In genomic region chr9:106641346-106641745, GRCm38 (mm10) we compare ENCODE assay signal across 30 mouse cellular contexts. TPM values are rescaled to one million over a fixed set of nuclear protein-coding genes. Genes with fewer than 3 reads are reported as not detected.
DNase-seq lines count a peak whose midpoint lies in the region; TF ChIP-seq lines count a peak whose summit lies in the region.
"Had no signal": no experiment of that assay in that cellular context is flagged by ENCODE, and none has a peak within 500 bp of the region (broad histone marks: within the 10 kb centered on the region; RNA-seq: fewer than 3 reads in every experiment).

No protein-coding gene starts in this region.

- no peaks in the 10 kb centered on the region for H3K79me3 ChIP-seq in C2C12 (ENCODE audit: low read depth)

- no peak overlapping the region for H3K4me3 ChIP-seq in C2C12 (ENCODE audit: insufficient read depth, poor library complexity, severe bottlenecking)
- H3K4me3 ChIP-seq: embryonic facial prominence, embryonic 13.5 days; embryonic facial prominence, embryonic 15.5 days; erythroblast, embryonic 14.5 days; forebrain, embryonic 10.5 days; forebrain, embryonic 12.5 days had no signal

- no peaks in the 10 kb centered on the region for H3K36me3 ChIP-seq in C2C12 (ENCODE audit: control insufficient read depth, insufficient read depth)
- H3K36me3 ChIP-seq: embryonic facial prominence, embryonic 13.5 days; embryonic facial prominence, embryonic 15.5 days; forebrain, embryonic 10.5 days; forebrain, embryonic 12.5 days had no signal

- DNase-seq in retina, postnatal 1 day = peak; percentile 52
- DNase-seq in retina, embryonic 14.5 days (ENCODE audit: low spot score) = no peak
- peak; percentile 51 for DNase-seq in 3T3-L1 (ENCODE audit: low read depth, low spot score)
- no peak for DNase-seq in layer of hippocampus, postnatal 25 days (ENCODE audit: extremely low spot score in 1 of 2, low spot score in 1 of 2)
- DNase-seq in adrenal gland, adult 8-10 months = no peak
- no peak for DNase-seq in kidney, adult 8-10 months
- DNase-seq: adrenal gland, adult 2 months; adrenal gland, postnatal 14 days; adrenal gland, postnatal 36 days; B cell, adult 2 months; cerebellum, adult 11 months; cerebellum, adult 18-20 months; cerebellum, adult 8-10 months; cerebellum, adult 9-11 months; cerebellum, postnatal 14 days; cerebellum, postnatal 36 days; embryo, embryonic 11 days had no signal

- H3ac ChIP-seq in C2C12 (ENCODE audit: control insufficient read depth, insufficient read length, low read depth) = no peak overlapping the region

- no peaks in the 10 kb centered on the region for H3K79me2 ChIP-seq in C2C12 (ENCODE audit: control insufficient read depth, insufficient read depth)

- no peak for TF ChIP-seq CTCF in C2C12 (IDR thresholded peaks at IDR 0.05; ENCODE audit: control insufficient read depth, insufficient read depth, insufficient read length)

- peaks cover 29% of the 10 kb centered on the region for H3K27me3 ChIP-seq in C2C12 (ENCODE audit: control insufficient read depth, insufficient read depth, insufficient read length)
- H3K27me3 ChIP-seq: embryonic facial prominence, embryonic 13.5 days; embryonic facial prominence, embryonic 15.5 days; forebrain, embryonic 12.5 days had no signal

TF ChIP-seq in C2C12, 6 proteins besides CTCF, POLR2A, EP300 and RAD21:
- TF ChIP-seq MAX (IDR thresholded peaks at IDR 0.05) = no peak
- TF ChIP-seq CEBPB (IDR thresholded peaks at IDR 0.05; ENCODE audit: low read depth) = peak; percentile 73
- no peak for TF ChIP-seq FOSL1 (IDR thresholded peaks at IDR 0.05; ENCODE audit: insufficient read depth, low read length, poor library complexity, severe bottlenecking)

RNA-seq across cellular contexts. Expression of gene Grm2, which starts 14.5 kb away (rescaled TPM):
- not detected for polyA plus RNA-seq in C2C12 (2012; fragmentation: generic; extraction: Trizol)
- total RNA-seq in layer of hippocampus, postnatal 25 days (2021) = 10 to 100 TPM; 63.9 to 84.0 TPM
- not detected for total RNA-seq in adrenal gland, adult 8-10 months (2022)
- total RNA-seq: adrenal gland, adult 2 months; adrenal gland, postnatal 14 days; adrenal gland, postnatal 36 days; common myeloid progenitor, adult 5-6 weeks; MEL had no signal
- polyA plus RNA-seq: adrenal gland, adult 2 months; embryonic facial prominence, embryonic 15.5 days; erythroblast, embryonic 14.5 days had no signal

RNA-seq across cellular contexts. Expression of gene Iqcf6, which starts 15.0 kb away (rescaled TPM):
- not detected for polyA plus RNA-seq in C2C12 (2012; fragmentation: generic; extraction: Trizol)
- not detected for total RNA-seq in layer of hippocampus, postnatal 25 days (2021)
- total RNA-seq in adrenal gland, adult 8-10 months (2022) = not detected
- total RNA-seq: adrenal gland, adult 2 months; adrenal gland, postnatal 14 days; adrenal gland, postnatal 36 days; common myeloid progenitor, adult 5-6 weeks; ES-E14; MEL had no signal
- polyA plus RNA-seq: adrenal gland, adult 2 months; embryonic facial prominence, embryonic 11.5 days; embryonic facial prominence, embryonic 13.5 days; embryonic facial prominence, embryonic 15.5 days; erythroblast, embryonic 14.5 days; forebrain, embryonic 10.5 days; forebrain, embryonic 12.5 days; forebrain, embryonic 14.5 days; forebrain, embryonic 16.5 days; frontal cortex, adult 2 months had no signal

RNA-seq across cellular contexts. Expression of gene Tex264, which starts 44.4 kb away (rescaled TPM):
- polyA plus RNA-seq in C2C12 (2012; fragmentation: generic; extraction: Trizol) = 79.0 TPM
- total RNA-seq in layer of hippocampus, postnatal 25 days (2021) = 100 to 1,000 TPM; 102 to 104 TPM
- total RNA-seq in adrenal gland, adult 8-10 months (2022) = 100 to 1,000 TPM; 123 to 161 (median 141) TPM

Comparison
In these comparisons a context has a peak if more than half of its experiments do, and no peak if none do; other contexts are left out.
1. DNase-seq: peak in retina, postnatal 1 day (single experiment) and 3T3-L1 (single experiment); none in retina, embryonic 14.5 days (single experiment), layer of hippocampus, postnatal 25 days (0 of 2), adrenal gland, adult 8-10 months (single experiment) and kidney, adult 8-10 months (0 of 2).
2. RNA of gene Grm2, which starts 14.5 kb away (total RNA-seq): 63.9 to 84.0 TPM in layer of hippocampus, postnatal 25 days; not detected in adrenal gland, adult 8-10 months; every median in the first group is over 10 times any median in the second.